Mouse (Mus musculus) heart, embryonic 16.5 days (tissue): ENCODE measurements around the gene Spryd3. TPM values are rescaled to one million over a fixed set of nuclear protein-coding genes. Genes with fewer than 3 reads are reported as not detected.

Experiments
- ATAC-seq: fragments of 200-750 bp; cut with Nextera tagmentation; replicated peaks from 2 replicates; pipeline ENCODE4 v1.8.0; 2017; ENCODE audit warnings: moderate number of reproducible peaks; ENCODE audit not compliant: insufficient read depth, low FRiP score; ENCODE audit errors: extremely low read depth
- H3K27ac ChIP-seq: fragments of 300-500 bp; sonication (generic); 2 replicates; pipeline ENCODE4 v1.5.1; 2014; ENCODE audit warnings: mild to moderate bottlenecking, low read length, control low read depth, moderate library complexity
- H3K27me3 ChIP-seq: fragments of 300-500 bp; sonication (generic); 2 replicates; pipeline ENCODE4 v1.6.1; 2014; ENCODE audit warnings: low read length, mixed read lengths; ENCODE audit not compliant: control insufficient read depth, insufficient read depth
- H3K36me3 ChIP-seq: fragments of 300-500 bp; sonication (generic); 2 replicates; pipeline ENCODE4 v1.6.1; 2014; ENCODE audit not compliant: control insufficient read depth, insufficient read depth
- H3K4me1 ChIP-seq: fragments of 300-500 bp; sonication (generic); 2 replicates; pipeline ENCODE4 v1.6.1; 2014; ENCODE audit warnings: low read length, mixed read lengths; ENCODE audit not compliant: control insufficient read depth, insufficient read depth
- H3K4me2 ChIP-seq: fragments of 300-500 bp; sonication (generic); 2 replicates; pipeline ENCODE4 v1.6.1; 2014; ENCODE audit warnings: low read depth, mild to moderate bottlenecking, control low read depth, low read length
- H3K4me3 ChIP-seq: fragments of 300-500 bp; sonication (generic); 2 replicates; pipeline ENCODE4 v1.5.1; 2014; ENCODE audit warnings: mild to moderate bottlenecking, control low read depth, low read length
- H3K9ac ChIP-seq: fragments of 300-500 bp; sonication (generic); 2 replicates; pipeline ENCODE4 v1.6.1; 2014; ENCODE audit warnings: low read length, control low read depth
- H3K9me3 ChIP-seq: fragments of 300-500 bp; sonication (generic); replicated peaks from 2 replicates; pipeline ENCODE4 v1.6.1; 2016; ENCODE audit warnings: low read length; ENCODE audit not compliant: control insufficient read depth
- WGBS: fragments of 180-500 bp; shearing (Covaris S2); extraction: QIAGEN DNeasy Blood & Tissue Kit; methylation state at CpG from one replicate; pipeline ENCODE4 v1.1.7; 2014; 5-methylcytosine and 5-hydroxymethylcytosine counted together
- polyA plus RNA-seq: library from polyadenylated mRNA; unstranded; fragments of >200 nt; fragmentation: Nextera tagmentation; extraction: Ambion mirVana; gene quantifications from 2 replicates; pipeline ENCODE4 v1.2.1, GENCODE M21; 2015

Gene Spryd3
- polyA plus RNA-seq, 1 experiment from 2014 or later = 19.8 TPM

DNA sequence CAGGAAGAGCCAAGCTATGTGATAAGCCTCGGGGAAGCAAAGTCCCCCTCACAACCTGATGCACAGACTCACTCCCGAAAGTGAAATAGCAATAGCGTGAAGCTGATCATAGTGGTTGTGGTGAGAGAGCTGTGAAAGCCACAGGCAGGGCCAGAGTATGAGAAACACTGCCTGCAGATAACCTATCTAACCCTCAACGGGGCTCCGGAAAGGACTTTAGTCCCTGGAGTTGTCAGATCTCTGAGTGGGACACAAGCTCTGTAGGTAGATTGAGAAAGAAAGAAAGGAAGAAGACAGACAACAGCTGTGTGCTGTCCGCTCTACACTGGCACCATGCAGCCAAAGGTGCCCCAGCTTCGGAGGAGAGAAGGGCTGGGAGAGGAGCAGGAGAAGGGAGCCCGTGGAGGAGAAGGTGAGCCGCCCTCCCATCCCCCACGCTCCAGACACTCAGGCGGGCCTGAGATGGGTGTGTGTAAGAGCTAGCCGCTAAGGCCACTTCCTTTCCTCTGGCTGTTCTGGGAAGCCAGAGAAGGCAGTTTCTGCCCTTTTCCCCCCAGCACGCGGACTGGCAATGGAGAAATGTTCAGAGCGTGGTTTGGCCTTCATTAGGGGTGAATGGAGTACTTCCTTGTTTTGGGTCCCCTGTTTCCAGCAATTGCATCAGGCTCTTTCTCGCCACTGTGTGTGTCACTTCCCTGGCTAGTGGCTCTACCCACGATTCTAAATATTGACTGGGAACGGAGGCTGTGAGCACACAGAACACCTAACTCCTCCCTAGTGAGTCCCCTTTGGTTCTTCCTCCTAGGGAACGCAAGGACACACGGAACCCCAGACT lies 14.5 kb upstream of the Spryd3 start, which contains the start of gene Soat2:
Gene Soat2, plus strand, starts transcription at position 226 of the 835 bp plus-strand sequence.
- no peak for ATAC-seq
- WGBS = 29% methylated on average over 20 of the region's 20 CpGs
- Histone ChIP-seq H3K27me3 (peaks cover 5% of the 10 kb centered on the region), H3K9me3 (0 out of 2 replicates have a peak, but pooled peaks cover 3% of the 10 kb centered on the region), H3K4me1 (peaks cover 9% of the 10 kb centered on the region), H3K9ac (peak within 1 kb of the TSS; percentile 32), H3K27ac (peak within 1 kb of the TSS; percentile 20; the same call in 1 of the 2 replicates), H3K4me2 (peak within 1 kb of the TSS; percentile 41), H3K36me3 (no peaks in the 10 kb centered on the region), H3K4me3 (no peak within 1 kb of the TSS)

DNA sequence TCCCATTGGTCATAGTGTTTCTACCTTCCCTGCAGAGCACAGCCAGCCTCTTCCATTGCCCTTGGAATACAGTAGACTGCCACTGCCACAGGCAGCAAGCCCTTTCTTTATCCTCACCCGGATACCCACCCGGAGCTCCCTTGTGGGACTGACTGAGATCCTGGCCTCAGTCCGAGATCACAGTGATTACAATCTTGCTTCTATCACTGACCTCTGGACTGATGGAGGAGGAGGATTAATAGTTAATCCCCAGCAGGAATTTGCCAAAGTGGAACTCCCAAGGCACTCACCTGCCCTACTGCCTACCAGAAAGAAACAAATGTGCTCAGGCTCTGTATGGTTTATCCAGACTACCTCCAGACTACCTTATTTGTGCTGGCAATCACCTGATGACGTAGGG lies 13.5 kb upstream of the Spryd3 start:
- Histone ChIP-seq H3K4me3 (no peak overlapping the region), H3K27ac (no peak overlapping the region), H3K9ac (no peak overlapping the region), H3K36me3 (no peaks in the 10 kb centered on the region), H3K27me3 (peaks cover 14% of the 10 kb centered on the region), H3K4me2 (no peak overlapping the region), H3K4me1 (peaks cover 12% of the 10 kb centered on the region), H3K9me3 (no peaks in the 10 kb centered on the region)
- 75% methylated on average over 4 of the region's 4 CpGs for WGBS
- no peak for ATAC-seq

DNA sequence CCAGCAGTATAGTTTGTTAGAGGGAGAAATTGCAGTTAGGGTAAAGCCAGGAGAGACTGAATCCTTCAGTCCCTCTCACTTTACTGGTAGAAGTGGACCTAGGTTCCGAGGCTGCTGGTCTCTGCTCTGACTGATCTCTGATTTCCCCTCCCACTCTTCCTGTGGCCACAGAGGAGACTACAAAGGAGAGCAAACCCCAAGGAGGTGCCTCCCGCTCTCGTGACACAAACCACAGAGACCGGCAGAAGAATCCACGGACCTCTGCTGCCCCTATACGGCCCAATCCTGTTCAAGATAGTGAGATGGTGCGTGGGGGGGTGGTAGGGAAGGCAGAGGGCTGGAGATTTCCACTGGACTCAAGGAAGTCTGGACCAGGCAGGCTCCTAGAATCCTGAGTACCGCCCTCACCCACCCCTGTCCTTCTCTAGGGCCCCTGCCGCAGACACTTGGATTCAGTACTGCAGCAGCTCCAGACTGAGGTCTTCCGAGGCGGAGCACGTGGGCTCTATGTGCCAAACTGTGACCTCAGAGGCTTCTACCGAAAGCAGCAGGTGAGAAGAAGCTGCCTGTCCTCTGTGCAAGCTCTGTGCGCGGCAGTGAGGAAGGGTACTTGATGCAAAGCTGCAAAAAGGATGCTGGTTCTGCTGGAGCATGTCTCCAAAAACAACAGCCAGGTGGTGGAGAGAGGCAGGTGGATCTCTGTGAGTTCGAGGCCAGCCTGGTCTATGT lies 11.8 kb upstream of the Spryd3 start:
- Histone ChIP-seq H3K4me2 (no peak overlapping the region), H3K36me3 (no peaks in the 10 kb centered on the region), H3K4me1 (peaks cover 17% of the 10 kb centered on the region), H3K9ac (no peak overlapping the region), H3K27me3 (peaks cover 25% of the 10 kb centered on the region), H3K4me3 (no peak overlapping the region), H3K27ac (no peak overlapping the region), H3K9me3 (no peaks in the 10 kb centered on the region)
- WGBS = 56% methylated on average over 16 of the region's 16 CpGs
- ATAC-seq = no peak

DNA sequence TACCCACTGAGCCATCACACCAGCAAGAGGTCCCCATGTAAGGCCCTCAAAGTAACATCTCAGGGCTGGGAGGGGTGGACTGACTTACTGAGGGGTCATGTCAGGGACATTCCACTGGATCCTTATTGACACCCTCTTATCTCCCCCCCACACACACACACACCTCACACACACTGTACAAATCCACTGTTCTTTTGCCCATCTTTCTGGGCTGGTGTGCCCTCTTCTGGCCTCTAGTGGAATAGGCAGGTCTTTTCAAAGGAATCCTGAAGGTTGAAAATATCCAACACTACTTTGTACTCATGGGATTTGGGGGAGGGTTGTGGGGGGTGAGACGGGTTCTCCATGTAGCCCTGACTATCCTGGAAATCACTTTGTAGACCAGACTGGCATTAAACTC lies 10.8 kb upstream of the Spryd3 start:
- 0 out of 2 replicates have a peak, but pooled peaks have one; percentile 21 for ATAC-seq
- no peak overlapping the region for H3K27ac ChIP-seq
- no peak overlapping the region for H3K4me2 ChIP-seq
- peaks cover 25% of the 10 kb centered on the region for H3K27me3 ChIP-seq
- 0% methylated on average over 1 of the region's 1 CpGs for WGBS
- no peak overlapping the region for H3K9ac ChIP-seq
- peaks cover 17% of the 10 kb centered on the region for H3K4me1 ChIP-seq
- H3K36me3 ChIP-seq = no peaks in the 10 kb centered on the region
- H3K4me3 ChIP-seq = no peak overlapping the region
- no peaks in the 10 kb centered on the region for H3K9me3 ChIP-seq

DNA sequence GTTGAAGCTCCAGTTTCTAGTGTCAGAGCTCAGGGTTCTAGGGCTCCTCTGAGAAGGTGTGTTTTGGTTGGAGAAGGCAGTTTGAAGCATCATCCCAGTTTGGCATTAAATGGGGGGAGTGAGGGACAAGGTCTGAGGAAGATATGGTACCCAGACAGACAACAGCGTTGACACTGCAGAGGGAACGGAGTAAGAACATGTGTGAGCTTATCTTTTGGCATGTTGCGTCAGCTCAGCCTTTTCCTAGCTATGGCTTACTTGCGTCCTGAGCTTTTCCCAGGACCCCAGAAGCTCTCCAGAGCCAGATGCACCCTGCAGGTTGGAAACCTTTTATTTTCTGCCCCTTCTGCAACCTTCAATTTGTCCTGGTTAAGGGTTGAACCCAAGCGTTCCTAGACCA lies 10.1 kb upstream of the Spryd3 start:
- Histone ChIP-seq H3K27me3 (peaks cover 25% of the 10 kb centered on the region), H3K9me3 (no peaks in the 10 kb centered on the region), H3K4me1 (peaks cover 17% of the 10 kb centered on the region), H3K4me3 (no peak overlapping the region), H3K27ac (no peak overlapping the region), H3K4me2 (no peak overlapping the region), H3K9ac (no peak overlapping the region), H3K36me3 (no peaks in the 10 kb centered on the region)
- WGBS = 56% methylated on average over 5 of the region's 5 CpGs
- no peak for ATAC-seq

DNA sequence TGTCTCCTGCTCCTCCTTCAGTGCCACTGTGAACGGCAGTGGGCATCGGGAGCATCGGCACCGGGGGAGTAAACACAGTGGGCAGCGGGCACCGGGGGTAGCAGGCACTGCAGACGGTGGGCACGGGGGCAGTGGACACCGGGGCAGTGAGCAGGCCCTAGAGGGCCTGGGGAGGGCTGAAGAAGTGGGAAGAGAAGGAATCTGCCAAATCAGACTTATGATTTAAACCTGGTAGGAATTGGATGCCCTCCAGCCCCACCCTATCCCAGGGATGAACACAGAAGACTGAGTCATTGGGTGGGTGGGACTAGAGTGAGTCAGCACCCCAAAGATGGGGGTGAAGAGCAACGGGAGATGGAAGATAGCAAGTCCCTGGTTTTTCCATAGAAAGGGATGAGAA lies 9.3 kb upstream of the Spryd3 start:
- WGBS = 75% methylated on average over 10 of the region's 10 CpGs
- Histone ChIP-seq H3K9me3 (no peaks in the 10 kb centered on the region), H3K4me3 (no peak overlapping the region), H3K36me3 (no peaks in the 10 kb centered on the region), H3K27ac (no peak overlapping the region), H3K4me2 (no peak overlapping the region), H3K27me3 (peaks cover 25% of the 10 kb centered on the region), H3K4me1 (peaks cover 13% of the 10 kb centered on the region), H3K9ac (no peak overlapping the region)
- ATAC-seq = no peak

DNA sequence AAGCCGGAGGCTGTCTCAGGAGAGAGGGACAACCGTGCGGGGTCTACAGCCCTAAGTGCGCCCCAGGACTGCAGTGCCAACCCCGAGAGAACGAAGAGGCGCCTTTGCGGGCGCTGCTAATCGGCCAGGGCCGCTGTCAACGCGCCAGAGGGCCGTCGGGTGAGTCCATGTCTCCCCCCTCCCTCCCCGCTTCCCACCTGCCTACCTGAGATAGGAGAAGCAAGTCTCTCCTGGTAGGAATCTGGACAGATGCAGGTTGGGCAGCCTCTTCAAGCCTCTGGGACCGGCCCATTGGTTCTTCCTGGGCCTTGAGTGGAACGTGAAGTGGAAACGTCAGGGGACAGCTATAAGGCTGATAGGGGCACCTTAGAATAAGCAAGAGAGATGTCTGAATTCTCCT lies 8.7 kb upstream of the Spryd3 start:
- Histone ChIP-seq H3K9me3 (no peaks in the 10 kb centered on the region), H3K4me1 (peaks cover 10% of the 10 kb centered on the region), H3K4me3 (peak overlapping the region; percentile 28), H3K4me2 (peak overlapping the region; percentile 49), H3K27ac (no peak overlapping the region), H3K36me3 (no peaks in the 10 kb centered on the region), H3K9ac (peak overlapping the region; percentile 41; the same call in 1 of the 2 replicates), H3K27me3 (peaks cover 25% of the 10 kb centered on the region)
- no peak for ATAC-seq
- WGBS = 12% methylated on average over 19 of the region's 19 CpGs

DNA sequence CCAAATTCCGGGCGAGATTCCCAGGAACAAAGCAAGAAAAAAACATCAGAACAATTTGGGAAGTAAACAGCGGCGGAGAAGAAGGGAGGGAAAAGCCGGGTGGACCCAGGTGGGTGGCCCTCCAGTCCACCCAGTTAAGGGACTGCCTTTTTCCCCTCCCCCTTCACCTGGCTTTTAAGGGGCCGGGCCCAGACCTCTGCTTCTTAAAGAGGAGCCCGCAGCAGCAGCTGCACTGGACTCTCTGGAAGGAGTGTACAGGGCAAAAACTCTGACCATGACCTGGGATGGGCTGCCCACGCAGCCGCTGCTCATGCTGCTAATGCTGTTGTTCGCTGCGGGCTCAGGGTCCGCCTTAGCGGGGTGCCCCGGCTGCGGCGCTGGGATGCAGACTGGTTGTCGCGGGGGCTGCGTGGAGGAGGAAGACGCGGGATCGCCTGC lies 8.3 kb upstream of the Spryd3 start, which contains the start of gene Igfbp6:
Gene Igfbp6, plus strand, starts transcription at position 89 of the 438 bp plus-strand sequence.
- peak within 1 kb of the TSS; percentile 41; the same call in 1 of the 2 replicates for H3K9ac ChIP-seq
- peak within 1 kb of the TSS; percentile 28 for H3K4me3 ChIP-seq
- H3K9me3 ChIP-seq = no peaks in the 10 kb centered on the region
- H3K27me3 ChIP-seq = peaks cover 25% of the 10 kb centered on the region
- no peak for ATAC-seq
- H3K27ac ChIP-seq = no peak within 1 kb of the TSS
- peaks cover 10% of the 10 kb centered on the region for H3K4me1 ChIP-seq
- WGBS = 14% methylated on average over 22 of the region's 22 CpGs
- H3K4me2 ChIP-seq = peak within 1 kb of the TSS; percentile 49
- H3K36me3 ChIP-seq = no peaks in the 10 kb centered on the region
